Mouse (Mus musculus): ENCODE measurements around the gene Icam1. TPM values are rescaled to one million over a fixed set of nuclear protein-coding genes. Genes with fewer than 3 reads are reported as not detected.
"Not testable (repeated sequence)": the region's sequence is repeated elsewhere in the genome, so short reads cannot be mapped to it uniquely, and the experiment has no call there.

Gene Icam1
- polyA plus RNA-seq, 1 experiment from 2014 or later: 4.2 TPM

DNA sequence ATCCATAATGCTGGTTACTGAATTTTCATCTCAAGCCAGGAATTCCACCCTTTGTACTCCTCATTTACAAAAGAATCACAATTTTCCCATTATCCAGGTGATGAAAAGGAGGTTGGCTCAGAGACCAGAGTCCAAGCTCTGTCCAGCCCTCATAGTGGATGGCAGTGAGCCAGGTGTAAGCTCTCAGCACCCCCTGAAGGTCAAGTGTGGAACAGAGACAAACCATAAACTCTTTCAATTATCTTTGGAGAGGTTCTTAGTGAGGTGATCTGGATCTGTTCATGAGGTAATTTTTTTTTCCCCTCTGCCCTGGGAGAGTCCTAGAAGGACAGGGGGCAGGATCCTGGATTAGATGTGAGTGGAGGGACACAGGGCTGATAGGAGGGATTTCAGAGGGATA lies 15.0 kb upstream of the Icam1 start:
- DNase-seq (ENCODE audit: low spot score) (no peak), ATAC-seq (replicated peaks; ENCODE audit: low FRiP score) (no peak)
- no peak overlapping the region for H3K4me3 ChIP-seq (ENCODE audit: low read depth, low read length)
- no peak overlapping the region for H3K27ac ChIP-seq (ENCODE audit: low read depth, low read length)
- no peak overlapping the region for H3K9ac ChIP-seq (ENCODE audit: low read length)
- no peaks in the 10 kb centered on the region for H3K4me1 ChIP-seq (replicated peaks; ENCODE audit: control insufficient read depth, insufficient read depth, low read length)
- H3K36me3 ChIP-seq (ENCODE audit: control insufficient read depth, insufficient read depth, low read length): no peaks in the 10 kb centered on the region
- no peaks in the 10 kb centered on the region for H3K27me3 ChIP-seq (ENCODE audit: control insufficient read depth, insufficient read depth, low read length)
- H3K4me2 ChIP-seq (ENCODE audit: low read depth, low read length, severe bottlenecking): no peak overlapping the region
- H3K9me3 ChIP-seq (ENCODE audit: control insufficient read depth, low read length): no peaks in the 10 kb centered on the region

DNA sequence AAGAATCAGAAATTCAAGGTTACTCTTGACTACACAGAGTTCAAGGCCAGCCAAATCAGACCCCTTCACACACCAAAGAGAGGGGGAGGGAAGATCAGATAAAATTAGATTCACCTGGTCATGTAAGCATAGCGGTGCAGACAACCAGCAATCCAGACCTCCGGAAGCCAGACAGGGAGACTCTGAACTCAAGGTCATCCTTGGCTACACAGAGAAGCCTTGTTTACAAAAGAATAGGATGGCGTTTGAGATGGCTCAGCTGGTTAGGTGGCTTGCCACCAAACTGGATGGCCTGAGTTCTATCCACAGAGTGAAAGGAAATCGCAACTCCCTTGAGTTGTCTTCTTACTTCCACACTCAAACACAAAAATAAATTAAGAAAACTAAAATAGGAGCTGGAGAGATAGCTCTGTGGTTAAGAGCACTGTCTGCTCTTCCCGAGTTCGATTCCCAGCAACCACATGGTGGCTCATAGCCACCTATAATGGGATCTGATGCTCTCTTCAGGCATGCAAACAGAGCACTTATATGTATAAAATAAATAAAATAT lies 14.1 kb upstream of the Icam1 start:
- Histone ChIP-seq H3K27ac (ENCODE audit: low read depth, low read length) (no peak overlapping the region), H3K4me1 (replicated peaks; ENCODE audit: control insufficient read depth, insufficient read depth, low read length) (no peaks in the 10 kb centered on the region), H3K9me3 (ENCODE audit: control insufficient read depth, low read length) (no peaks in the 10 kb centered on the region), H3K27me3 (ENCODE audit: control insufficient read depth, insufficient read depth, low read length) (no peaks in the 10 kb centered on the region), H3K36me3 (ENCODE audit: control insufficient read depth, insufficient read depth, low read length) (no peaks in the 10 kb centered on the region; the same call in 1 of the 2 replicates), H3K4me2 (ENCODE audit: low read depth, low read length, severe bottlenecking) (no peak overlapping the region), H3K9ac (ENCODE audit: low read length) (no peak overlapping the region), H3K4me3 (ENCODE audit: low read depth, low read length) (no peak overlapping the region)
- ATAC-seq (replicated peaks; ENCODE audit: low FRiP score): 0 out of 2 replicates have a peak, but pooled peaks have one; percentile 7
- 74% methylated on average over 6 of the region's 6 CpGs for WGBS
- no peak for DNase-seq (ENCODE audit: low spot score)

DNA sequence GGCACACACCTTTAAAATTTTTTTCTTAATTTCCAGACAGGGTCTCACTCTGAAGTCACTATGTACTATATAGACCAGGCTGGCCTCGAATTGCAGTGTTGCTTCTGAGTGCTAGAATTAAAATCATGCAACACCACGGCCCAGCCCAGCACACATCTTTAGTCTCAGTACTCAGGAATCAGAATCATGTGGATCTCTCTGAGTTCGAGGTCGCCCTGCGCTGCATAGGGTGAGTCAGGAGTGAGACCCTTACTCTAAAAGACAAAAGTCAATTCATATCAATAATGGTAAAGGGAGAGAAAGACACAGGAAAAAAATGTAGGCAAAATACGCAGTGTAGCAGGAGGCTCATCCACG lies 13.5 kb upstream of the Icam1 start:
- Histone ChIP-seq H3K9me3 (ENCODE audit: control insufficient read depth, low read length) (no peaks in the 10 kb centered on the region), H3K4me2 (ENCODE audit: low read depth, low read length, severe bottlenecking) (peak overlapping the region; percentile 79), H3K4me3 (ENCODE audit: low read depth, low read length) (peak overlapping the region; percentile 85), H3K9ac (ENCODE audit: low read length) (peak overlapping the region; percentile 68), H3K27ac (ENCODE audit: low read depth, low read length) (no peak overlapping the region), H3K27me3 (ENCODE audit: control insufficient read depth, insufficient read depth, low read length) (no peaks in the 10 kb centered on the region), H3K36me3 (ENCODE audit: control insufficient read depth, insufficient read depth, low read length) (no peaks in the 10 kb centered on the region; the same call in 1 of the 2 replicates), H3K4me1 (replicated peaks; ENCODE audit: control insufficient read depth, insufficient read depth, low read length) (no peaks in the 10 kb centered on the region)
- 13% methylated on average over 7 of the region's 7 CpGs for WGBS
- ATAC-seq (replicated peaks; ENCODE audit: low FRiP score) (peak; percentile 64; the same call in 1 of the 2 replicates), DNase-seq (ENCODE audit: low spot score) (no peak)

DNA sequence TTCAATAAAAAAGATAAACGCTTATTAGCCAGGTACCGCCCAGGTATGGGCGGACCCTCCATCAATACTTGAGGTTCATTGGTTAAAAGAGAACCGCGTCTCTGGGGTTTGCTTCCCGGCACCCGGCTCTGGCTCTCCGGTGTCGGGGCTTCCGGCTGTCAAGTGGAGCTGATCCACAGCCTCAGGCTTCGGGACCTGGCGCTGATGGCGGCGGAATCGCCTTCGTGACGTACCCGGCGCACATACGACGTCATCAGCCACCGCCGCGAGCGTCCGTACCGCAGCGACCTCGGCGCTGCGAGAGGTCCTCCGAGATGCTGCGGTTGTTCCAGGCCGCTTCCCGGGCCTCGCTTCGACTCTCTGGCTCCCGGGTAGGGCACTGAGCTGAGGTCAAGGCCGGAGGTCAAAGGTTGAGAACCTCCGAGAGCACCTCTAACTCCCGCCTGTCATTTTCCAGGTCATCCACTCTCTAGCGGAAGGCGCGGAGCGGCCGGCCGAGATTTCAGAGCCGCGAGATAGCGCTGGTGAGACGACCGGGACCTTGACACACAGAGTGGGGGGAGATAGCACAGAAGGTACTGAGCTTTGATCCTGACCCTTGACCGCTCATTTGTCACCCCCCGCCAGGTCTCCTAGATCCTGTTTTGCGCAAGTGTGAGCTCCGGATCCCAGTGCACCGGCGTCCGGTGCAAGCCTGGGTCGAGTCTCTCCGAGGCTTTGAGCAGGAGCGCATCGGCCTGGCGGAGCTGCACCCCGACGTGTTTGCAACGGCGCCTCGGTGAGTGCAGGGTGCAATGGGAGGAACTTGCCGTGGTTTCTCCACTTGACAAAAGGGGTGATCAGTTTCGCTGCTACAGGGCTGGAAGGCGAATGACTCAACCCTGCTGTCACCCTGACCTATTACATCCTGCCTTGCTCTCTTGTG lies 12.9 kb upstream of the Icam1 start, which contains the start of gene Mrpl4:
Gene Mrpl4 (plus strand): TSS at position 112 of the 925 bp plus-strand sequence.
- Histone ChIP-seq H3K4me3 (ENCODE audit: low read depth, low read length) (peak within 1 kb of the TSS; percentile 85), H3K27me3 (ENCODE audit: control insufficient read depth, insufficient read depth, low read length) (no peaks in the 10 kb centered on the region)

DNA sequence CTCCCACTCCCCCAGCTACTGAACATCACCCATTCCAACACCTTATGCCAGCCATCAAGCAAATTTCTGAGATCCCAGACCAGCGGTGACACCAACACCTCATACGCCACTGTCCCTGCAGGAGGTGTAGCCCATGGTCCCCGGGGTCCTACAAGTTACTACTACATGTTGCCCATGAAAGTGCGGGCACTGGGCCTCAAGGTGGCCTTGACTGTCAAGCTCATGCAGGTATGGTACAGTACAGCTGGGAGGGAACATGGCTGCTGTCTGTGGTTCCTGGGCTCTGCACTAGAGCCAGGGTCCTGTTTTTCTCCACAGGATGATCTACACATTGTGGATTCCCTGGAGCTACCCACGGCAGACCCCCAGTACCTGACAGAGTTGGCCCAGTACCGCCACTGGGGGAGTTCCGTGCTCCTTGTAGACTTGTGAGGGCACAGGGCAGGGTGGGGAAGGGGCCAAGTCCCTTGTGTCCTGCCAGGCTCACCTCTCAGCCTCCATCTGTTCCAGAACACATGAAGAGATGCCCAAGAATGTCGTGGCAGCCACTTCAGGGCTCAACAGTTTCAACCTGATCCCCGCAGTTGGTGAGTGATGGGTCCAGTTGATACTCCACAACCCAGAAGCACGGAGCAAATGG lies 8.4 kb upstream of the Icam1 start:
- no peaks in the 10 kb centered on the region for H3K4me1 ChIP-seq (replicated peaks; ENCODE audit: control insufficient read depth, insufficient read depth, low read length)
- no peak overlapping the region for H3K27ac ChIP-seq (ENCODE audit: low read depth, low read length)
- WGBS: 92% methylated on average over 10 of the region's 10 CpGs
- no peak overlapping the region for H3K4me3 ChIP-seq (ENCODE audit: low read depth, low read length)
- ATAC-seq (replicated peaks; ENCODE audit: low FRiP score): no peak
- no peak overlapping the region for H3K9ac ChIP-seq (ENCODE audit: low read length)
- H3K36me3 ChIP-seq (ENCODE audit: control insufficient read depth, insufficient read depth, low read length): no peaks in the 10 kb centered on the region; the same call in 1 of the 2 replicates
- no peak overlapping the region for H3K4me2 ChIP-seq (ENCODE audit: low read depth, low read length, severe bottlenecking)
- no peak for DNase-seq (ENCODE audit: low spot score)
- H3K9me3 ChIP-seq (ENCODE audit: control insufficient read depth, low read length): no peaks in the 10 kb centered on the region
- no peaks in the 10 kb centered on the region for H3K27me3 ChIP-seq (ENCODE audit: control insufficient read depth, insufficient read depth, low read length)

More for the DNA sequence above, 12.9 kb upstream of the Icam1 start, which contains the start of gene Mrpl4:
- Histone ChIP-seq H3K36me3 (ENCODE audit: control insufficient read depth, insufficient read depth, low read length) (no peaks in the 10 kb centered on the region; the same call in 1 of the 2 replicates), H3K27ac (ENCODE audit: low read depth, low read length) (0 out of 2 replicates have a peak within 1 kb of the TSS, but pooled peaks have one; percentile 25), H3K9me3 (ENCODE audit: control insufficient read depth, low read length) (no peaks in the 10 kb centered on the region), H3K9ac (ENCODE audit: low read length) (peak within 1 kb of the TSS; percentile 68), H3K4me2 (ENCODE audit: low read depth, low read length, severe bottlenecking) (peak within 1 kb of the TSS; percentile 79), H3K4me1 (replicated peaks; ENCODE audit: control insufficient read depth, insufficient read depth, low read length) (no peaks in the 10 kb centered on the region)
- 1% methylated on average over 72 of the region's 72 CpGs for WGBS
- peak; percentile 93 for DNase-seq (ENCODE audit: low spot score)
- ATAC-seq (replicated peaks; ENCODE audit: low FRiP score): peak; percentile 85

DNA sequence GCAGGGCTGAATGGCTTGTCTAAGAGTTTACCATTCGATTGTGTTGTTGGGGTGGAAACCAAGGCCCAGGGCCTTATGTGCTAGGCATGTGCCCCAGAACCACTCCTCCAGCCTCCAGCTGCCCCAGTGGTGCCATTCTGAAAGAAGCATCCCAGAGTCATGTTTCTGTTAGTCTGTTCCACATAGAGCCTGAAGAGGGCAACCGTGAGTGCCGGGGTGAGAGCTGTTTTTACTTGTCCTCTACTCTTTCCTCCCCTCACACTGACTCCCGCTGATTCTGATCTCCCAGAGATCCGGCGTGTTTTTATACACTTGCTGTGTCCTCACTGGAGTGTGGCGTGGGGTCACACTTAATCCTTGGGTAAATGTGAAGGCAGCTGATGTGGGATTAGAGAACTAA lies 7.8 kb upstream of the Icam1 start:
- no peak overlapping the region for H3K4me2 ChIP-seq (ENCODE audit: low read depth, low read length, severe bottlenecking)
- H3K4me1 ChIP-seq (replicated peaks; ENCODE audit: control insufficient read depth, insufficient read depth, low read length): no peaks in the 10 kb centered on the region
- no peak overlapping the region for H3K27ac ChIP-seq (ENCODE audit: low read depth, low read length)
- H3K36me3 ChIP-seq (ENCODE audit: control insufficient read depth, insufficient read depth, low read length): no peaks in the 10 kb centered on the region; the same call in 1 of the 2 replicates
- no peak overlapping the region for H3K4me3 ChIP-seq (ENCODE audit: low read depth, low read length)
- DNase-seq (ENCODE audit: low spot score): no peak
- no peak overlapping the region for H3K9ac ChIP-seq (ENCODE audit: low read length)
- ATAC-seq (replicated peaks; ENCODE audit: low FRiP score): no peak
- no peaks in the 10 kb centered on the region for H3K27me3 ChIP-seq (ENCODE audit: control insufficient read depth, insufficient read depth, low read length)
- H3K9me3 ChIP-seq (ENCODE audit: control insufficient read depth, low read length): no peaks in the 10 kb centered on the region
- WGBS: 86% methylated on average over 7 of the region's 7 CpGs

DNA sequence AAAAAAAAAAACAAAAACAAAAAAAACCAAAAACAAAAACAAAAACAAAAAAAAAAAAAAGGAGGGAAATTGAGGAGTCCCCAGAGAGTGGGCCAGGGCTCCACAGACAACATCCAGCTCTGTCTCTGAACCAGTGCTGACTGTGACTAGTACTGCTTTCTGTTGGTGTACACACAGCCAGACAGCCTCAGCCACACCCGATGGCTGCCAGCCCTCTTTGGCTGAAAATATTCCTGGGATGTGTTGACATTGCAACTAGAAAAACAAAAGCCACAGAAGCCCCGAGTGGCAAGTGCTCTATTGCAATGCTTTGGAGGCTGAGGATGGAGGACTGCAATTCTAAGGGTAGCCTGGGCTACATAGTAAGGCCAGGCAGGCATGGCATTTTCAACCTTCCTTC lies 5.4 kb upstream of the Icam1 start:
- DNase-seq (ENCODE audit: low spot score): no peak
- H3K4me2 ChIP-seq (ENCODE audit: low read depth, low read length, severe bottlenecking): no peak overlapping the region
- no peaks in the 10 kb centered on the region; the same call in 1 of the 2 replicates for H3K36me3 ChIP-seq (ENCODE audit: control insufficient read depth, insufficient read depth, low read length)

DNA sequence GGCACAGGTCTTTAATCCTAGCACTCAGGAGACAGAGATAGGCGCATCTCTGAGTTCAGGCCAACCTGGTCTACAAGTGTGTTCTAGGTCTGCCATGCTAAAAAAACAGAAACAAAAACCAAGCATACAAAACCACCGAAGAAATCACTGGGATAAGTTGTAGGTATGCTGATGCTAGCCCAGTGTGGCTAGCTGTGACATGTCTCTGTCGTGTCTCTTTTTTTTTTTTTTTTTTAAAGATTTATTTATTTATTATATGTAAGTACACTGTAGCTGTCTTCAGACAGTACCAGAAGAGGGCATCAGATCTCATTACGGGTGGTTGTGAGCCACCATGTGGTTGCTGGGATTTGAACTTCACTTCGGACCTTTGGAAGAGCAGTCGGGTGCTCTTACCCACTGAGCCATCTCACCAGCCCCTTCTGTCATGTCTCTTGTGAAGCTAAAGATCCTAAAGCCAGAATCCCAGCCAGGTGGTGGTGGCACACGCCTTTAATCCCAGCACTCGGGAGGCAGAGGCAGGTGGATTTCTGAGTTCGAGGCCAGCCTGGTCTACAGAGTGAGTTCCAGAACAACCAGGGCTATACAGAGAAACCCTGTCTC lies 4.7 kb upstream of the Icam1 start:
- H3K4me3 ChIP-seq (ENCODE audit: low read depth, low read length); H3K36me3 ChIP-seq (ENCODE audit: control insufficient read depth, insufficient read depth, low read length); H3K27ac ChIP-seq (ENCODE audit: low read depth, low read length); DNase-seq (ENCODE audit: low spot score); H3K9me3 ChIP-seq (ENCODE audit: control insufficient read depth, low read length); ATAC-seq (replicated peaks; ENCODE audit: low FRiP score); H3K4me2 ChIP-seq (ENCODE audit: low read depth, low read length, severe bottlenecking); H3K9ac ChIP-seq (ENCODE audit: low read length); H3K4me1 ChIP-seq (replicated peaks; ENCODE audit: control insufficient read depth, insufficient read depth, low read length): not testable (repeated sequence)
- peaks cover 16% of the 10 kb centered on the region for H3K27me3 ChIP-seq (ENCODE audit: control insufficient read depth, insufficient read depth, low read length)
- 77% methylated on average over 9 of the region's 9 CpGs for WGBS

More for the DNA sequence above, 5.4 kb upstream of the Icam1 start:
- ATAC-seq (replicated peaks; ENCODE audit: low FRiP score): no peak
- 0 out of 2 replicates have a peak, but pooled peaks cover 3% of the 10 kb centered on the region for H3K4me1 ChIP-seq (replicated peaks; ENCODE audit: control insufficient read depth, insufficient read depth, low read length)
- peaks cover 9% of the 10 kb centered on the region for H3K27me3 ChIP-seq (ENCODE audit: control insufficient read depth, insufficient read depth, low read length)
- no peak overlapping the region for H3K9ac ChIP-seq (ENCODE audit: low read length)
- H3K4me3 ChIP-seq (ENCODE audit: low read depth, low read length): no peak overlapping the region
- H3K9me3 ChIP-seq (ENCODE audit: control insufficient read depth, low read length): no peaks in the 10 kb centered on the region
- H3K27ac ChIP-seq (ENCODE audit: low read depth, low read length): no peak overlapping the region
- 76% methylated on average over 2 of the region's 2 CpGs for WGBS

All from forebrain, embryonic 11.5 days (tissue).